Mouse (Mus musculus): ENCODE measurements at regions not wholly inside any gene's neighbourhood (a gene's known extent, or its start where the extent isn't known, plus 50 kb on each side); places are given as distances from the start of the nearest gene placed in this dataset.
A peak's percentile ranks its signal among the peaks of the same experiment; 100 is the strongest.

DNA sequence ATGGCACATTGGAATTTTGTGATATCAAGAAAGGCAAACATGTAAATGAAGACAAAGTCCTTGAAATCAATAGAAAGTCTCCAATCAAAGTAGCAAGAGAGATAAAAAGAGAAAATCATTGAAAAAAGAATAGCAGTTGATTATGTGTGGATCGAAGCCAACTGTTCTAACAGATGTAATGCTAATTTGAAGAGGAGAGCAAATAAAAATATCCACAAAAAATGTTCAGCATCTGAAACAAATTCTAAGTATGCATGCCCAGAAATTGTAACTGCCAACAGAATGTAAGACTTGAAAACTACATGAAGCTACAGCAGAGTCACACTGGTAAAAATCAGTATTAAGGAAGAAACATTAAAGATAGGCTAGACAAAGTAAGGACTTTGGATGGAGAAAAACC lies 587.2 kb upstream of the Galntl6 start:
- no peak for DNase-seq

- no peak for DNase-seq
These were observed 579.0 kb upstream of the Galntl6 start for GRCm38 (mm10) chr8:59491392-59491791.

DNA sequence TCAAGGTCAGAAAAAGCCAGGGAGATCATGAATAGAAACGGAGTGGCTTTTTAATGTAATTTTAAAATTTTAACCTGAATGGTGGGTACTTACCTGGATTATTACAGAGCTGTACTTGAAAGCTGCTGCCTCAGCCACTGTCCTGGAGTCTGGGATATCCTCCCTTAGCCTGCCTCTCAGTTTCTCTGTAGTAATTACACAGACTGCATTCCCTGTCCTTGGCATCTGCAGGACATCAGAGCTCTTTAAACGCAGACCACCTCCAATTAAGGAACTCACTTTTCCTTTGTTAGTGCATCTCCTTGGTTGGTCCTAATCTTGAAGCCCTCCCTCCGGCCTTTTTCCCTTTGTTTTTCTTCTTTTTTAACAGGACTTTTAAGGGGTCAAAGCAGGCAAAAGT lies 565.8 kb upstream of the Galntl6 start:
- DNase-seq, result no peak

GRCm38 (mm10) chr8:59474195-59474594 lies 561.8 kb upstream of the Galntl6 start:
- DNase-seq, result no peak

- no peak for DNase-seq
These were observed 536.2 kb upstream of the Galntl6 start for GRCm38 (mm10) chr8:59448622-59449021.

DNA sequence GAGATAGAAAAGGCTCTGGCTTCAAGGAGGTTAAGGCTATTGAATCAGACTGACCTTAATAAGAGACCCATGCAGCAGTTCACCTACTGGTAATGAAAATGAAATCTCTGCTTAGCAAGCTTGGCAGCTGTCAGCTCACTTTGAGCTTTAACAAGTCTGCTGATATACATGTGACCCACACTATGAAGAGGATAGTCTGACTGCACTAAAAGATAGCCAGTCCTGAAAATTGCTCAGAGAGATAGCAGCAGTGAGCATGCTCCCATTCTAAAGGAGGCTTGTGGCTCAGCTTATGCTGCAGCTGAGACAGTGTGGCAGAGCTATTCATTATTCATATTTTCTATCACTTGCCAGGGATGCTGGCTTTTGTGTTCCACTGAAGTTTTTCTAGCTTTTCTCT lies 491.2 kb upstream of the Galntl6 start:
- DNase-seq, result no peak

GRCm38 (mm10) chr8:59389706-59390105 lies 477.3 kb upstream of the Galntl6 start:
- no peak for DNase-seq

GRCm38 (mm10) chr8:59384711-59385110 lies 472.3 kb upstream of the Galntl6 start:
- peak; percentile 13 for DNase-seq

DNA sequence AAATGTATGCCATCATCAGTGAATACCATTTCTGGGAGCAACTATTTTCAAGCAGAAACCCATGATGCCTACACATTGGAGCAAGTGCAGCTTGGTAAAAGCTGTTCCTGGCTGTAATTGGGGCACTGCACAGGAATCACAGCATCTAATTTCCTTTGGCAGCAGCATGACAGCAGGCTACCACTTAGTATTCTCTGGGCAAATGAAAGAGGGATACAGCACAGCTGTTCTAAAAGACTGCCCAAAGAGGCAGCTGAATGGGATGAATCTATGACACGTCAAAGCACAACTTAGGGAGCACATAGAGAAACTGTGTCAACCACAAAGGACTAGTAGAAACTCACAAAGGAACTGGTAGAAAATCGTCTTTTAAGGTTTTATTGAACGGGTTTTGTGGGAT lies 440.5 kb upstream of the Galntl6 start:
- DNase-seq, result no peak

DNA sequence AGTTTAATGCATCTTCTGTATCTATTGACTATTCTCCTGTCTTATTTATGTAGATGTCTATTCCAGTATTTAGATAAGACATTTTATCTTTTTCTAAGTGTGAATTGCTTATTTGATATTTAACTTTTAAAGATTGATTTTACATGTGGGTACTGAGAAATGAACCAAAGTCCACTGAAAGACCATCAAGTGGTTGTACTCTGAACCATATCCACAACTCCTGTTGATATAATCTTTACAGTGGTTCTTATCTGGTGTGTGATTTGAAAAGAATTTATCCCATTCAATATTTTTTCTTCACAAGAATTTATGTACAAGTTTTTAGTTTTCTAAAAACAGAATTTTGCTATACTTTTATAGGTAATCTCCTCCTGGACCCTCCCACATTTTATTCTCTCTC lies 422.6 kb upstream of the Galntl6 start:
- DNase-seq, result no peak
